Mouse (Mus musculus) left cerebral cortex, postnatal 14 days (tissue): ENCODE data around the gene Tmem80. TPM values are rescaled to one million over a fixed set of nuclear protein-coding genes. Genes with fewer than 3 reads are reported as not detected.
A peak's percentile ranks its signal among the peaks of the same experiment; 100 is the strongest.

Experiments used
- DNase-seq, 2 experiments: peaks; one replicate each; pipeline ENCODE4 v3.0.0; 2021 to 2022; ENCODE audit warnings: low spot score in 2 of 2, mixed read lengths in 1 of 2
- intact Hi-C: fragments of 180-260 bp; cut with DNase I; formaldehyde crosslinking; loops from one replicate; pipeline ENCODE4 v1.15.1; 2025
- total RNA-seq, 2 experiments: library from RNA; stranded (reverse); gene quantifications; 2 replicates each; pipeline ENCODE4 v1.2.3; 2021

Gene Tmem80
- total RNA-seq, 2 experiments from 2014 or later: 23.6 to 30.6 TPM

DNA sequence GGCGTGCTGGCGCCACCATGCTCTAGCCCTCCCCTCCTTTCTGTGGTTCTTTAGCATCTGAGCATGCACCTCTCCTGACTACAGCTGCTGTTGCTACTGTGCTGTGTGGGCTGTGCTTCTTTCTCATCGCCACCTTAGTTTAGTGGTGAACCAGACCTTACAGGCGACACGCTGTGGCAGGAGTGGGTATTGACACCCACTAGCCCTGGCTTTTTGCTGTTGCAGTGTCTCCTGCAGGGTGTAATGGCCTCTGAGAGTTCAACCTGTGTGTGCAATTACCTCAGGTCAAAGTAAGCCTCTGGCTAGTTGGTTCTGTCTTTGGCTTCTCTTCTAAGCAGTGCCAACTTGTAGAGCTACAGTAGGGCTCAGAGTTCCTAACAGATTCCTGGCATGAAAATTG, 11.6 kb upstream of the Tmem80 start:
- intact Hi-C loops: loop anchor here (10.0 kb wide), 1 partner anchor 61 kb away; no protein-coding TSS in a partner anchor
- peak; percentile 34 to 50 for DNase-seq

GRCm38 (mm10) chr7:141317619-141318132, 9.9 kb upstream of the Tmem80 start:
- no peak for DNase-seq
- intact Hi-C loops: loop anchor here (10.0 kb wide), 1 partner anchor 63 kb away; no protein-coding TSS in a partner anchor

DNA sequence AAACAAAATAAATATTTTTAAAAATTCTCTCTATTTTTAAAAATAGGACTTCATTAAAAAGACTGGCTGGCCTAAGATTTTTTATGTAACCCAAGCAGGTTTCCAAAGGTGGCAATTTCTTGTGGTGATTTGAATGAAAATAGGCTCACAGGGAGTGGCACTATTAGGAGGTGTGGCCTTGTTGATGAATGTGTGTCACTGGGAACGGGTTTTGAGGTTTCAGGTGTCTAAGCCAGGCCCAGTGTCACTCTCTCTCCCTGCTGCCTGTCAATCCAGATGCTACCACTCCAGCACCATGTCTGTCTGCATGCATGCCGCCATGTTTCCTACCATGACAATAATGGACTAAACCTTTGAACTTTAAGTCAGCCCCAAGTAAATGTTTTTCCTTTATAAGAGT, 8.1 kb upstream of the Tmem80 start:
- intact Hi-C loops: loop anchor here (10.0 kb wide), 1 partner anchor 65 kb away; no protein-coding TSS in a partner anchor
- no peak for DNase-seq

GRCm38 (mm10) chr7:141324686-141325085, 2.9 kb upstream of the Tmem80 start:
- intact Hi-C loops: loop anchor here (5.0 kb wide), 1 partner anchor 38 kb away; no protein-coding TSS in a partner anchor
- DNase-seq: no peak

DNA sequence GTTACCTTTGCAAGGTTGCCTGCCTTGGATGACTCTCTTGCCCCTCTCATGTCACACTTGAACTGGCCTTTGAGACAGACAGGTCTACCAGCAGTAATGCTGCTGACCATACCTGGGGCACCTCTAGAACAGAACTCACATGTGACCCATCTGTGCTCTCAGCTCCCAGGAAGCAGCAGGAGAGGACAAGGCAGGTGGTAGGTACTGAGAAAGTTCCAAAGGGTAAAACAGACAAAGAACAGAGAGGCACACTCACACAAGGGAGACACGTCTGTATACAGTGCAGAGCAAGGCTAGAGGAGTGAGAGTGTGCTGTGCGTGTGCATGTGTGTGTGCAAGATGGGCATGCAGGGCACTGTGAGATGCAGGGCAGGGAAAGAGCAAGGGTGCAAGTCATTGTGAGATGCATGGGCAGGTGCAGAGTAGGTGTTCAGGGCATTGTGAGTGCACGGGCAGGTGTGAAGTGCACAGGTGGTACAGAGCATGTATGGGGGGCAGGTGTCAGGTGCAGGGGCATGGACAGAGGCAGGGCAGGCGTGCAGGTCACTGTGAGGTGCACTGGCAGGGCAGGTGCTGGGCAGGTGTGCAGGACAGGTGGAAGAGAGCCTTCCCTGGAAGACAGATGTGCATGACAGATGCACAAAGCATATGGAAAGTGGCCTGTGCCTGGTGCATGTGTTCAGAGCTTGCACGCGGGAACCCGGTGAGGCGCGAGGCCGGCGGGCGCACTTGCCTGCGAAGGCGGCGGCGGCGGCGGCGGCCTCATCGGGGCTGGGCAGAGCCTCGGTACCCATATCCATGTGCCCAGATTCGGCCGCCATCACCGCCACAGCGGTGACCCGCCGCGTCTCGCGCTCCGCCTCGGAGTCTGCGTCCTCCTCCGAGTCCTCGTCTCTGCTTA, 743 bp upstream of the Tmem80 start:
- DNase-seq: peak in 1 of 2 experiments; percentile 30
- intact Hi-C loops: loop anchor here (5.0 kb wide), 1 partner anchor 36 kb away; no protein-coding TSS in a partner anchor

DNA sequence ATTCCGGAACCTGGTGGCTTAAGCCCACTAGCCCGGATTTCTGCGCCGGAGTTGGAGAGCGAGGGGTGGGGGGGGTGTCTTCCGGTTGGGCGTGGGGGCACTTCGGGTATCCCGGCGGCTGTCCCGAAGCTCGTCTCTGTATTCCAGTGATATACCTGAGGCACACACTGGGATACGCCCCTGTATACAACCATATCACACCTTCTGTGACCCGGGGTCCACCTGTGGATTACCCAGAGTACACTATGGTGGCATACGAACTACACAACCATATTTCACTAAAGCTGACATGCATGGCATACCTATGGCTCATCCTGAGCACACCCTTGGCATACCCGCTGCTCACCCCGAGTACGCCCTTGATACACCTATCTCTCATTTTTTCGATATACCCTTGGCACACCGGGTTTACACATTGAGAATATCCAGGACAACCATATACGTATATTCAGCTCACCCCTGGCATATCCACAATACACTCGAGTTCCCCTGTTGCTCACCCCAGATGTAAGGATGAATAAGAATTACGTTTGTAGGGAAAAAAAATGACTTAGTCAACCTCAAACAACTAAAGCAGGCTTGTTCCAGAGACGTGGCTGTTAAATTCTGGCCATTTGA, 943 bp downstream of the Tmem80 start:
- intact Hi-C loops: loop anchor here (5.0 kb wide), 1 partner anchor 34 kb away; no protein-coding TSS in a partner anchor
- no peak for DNase-seq

GRCm38 (mm10) chr7:141330706-141331105, 3.2 kb downstream of the Tmem80 start:
- no peak for DNase-seq

GRCm38 (mm10) chr7:141331990-141332389, 4.5 kb downstream of the Tmem80 start:
- intact Hi-C loops: no loop called here
- DNase-seq: no peak

More at GRCm38 (mm10) chr7:141330706-141331105, 3.2 kb downstream of the Tmem80 start:
- intact Hi-C loops: no loop called here

- intact Hi-C loops: no loop called here
These were observed 7.6 kb downstream of the Tmem80 start for GRCm38 (mm10) chr7:141335044-141335579.

DNA sequence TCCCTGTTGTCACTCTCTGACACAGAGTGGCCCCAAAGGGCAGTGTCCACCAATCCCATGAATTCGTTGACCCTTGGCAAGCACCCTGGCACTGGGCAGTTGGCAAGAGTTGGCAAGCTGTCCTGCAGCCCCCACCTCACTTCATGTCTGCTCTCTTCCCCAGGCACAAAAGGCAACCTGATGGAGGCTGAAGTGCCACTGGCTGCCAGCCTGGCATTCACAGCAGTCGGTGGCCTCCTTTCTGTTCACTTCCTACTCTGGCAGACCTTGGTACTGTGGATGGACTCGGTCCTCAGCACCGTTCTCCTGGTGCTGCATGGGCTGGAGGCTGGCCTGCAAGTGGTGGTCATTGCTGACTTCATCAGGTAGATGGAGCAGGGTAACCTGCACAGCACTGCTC, 8.1 kb downstream of the Tmem80 start:
- DNase-seq: peak in 1 of 2 experiments; percentile 19
- intact Hi-C loops: no loop called here

More at GRCm38 (mm10) chr7:141335044-141335579, 7.6 kb downstream of the Tmem80 start:
- DNase-seq: no peak

- intact Hi-C loops: no loop called here
- no peak for DNase-seq
These were observed 8.8 kb downstream of the Tmem80 start for GRCm38 (mm10) chr7:141336296-141336695.

- intact Hi-C loops: no loop called here
- DNase-seq: no peak
These were observed 10.3 kb downstream of the Tmem80 start for GRCm38 (mm10) chr7:141337716-141338416.

DNA sequence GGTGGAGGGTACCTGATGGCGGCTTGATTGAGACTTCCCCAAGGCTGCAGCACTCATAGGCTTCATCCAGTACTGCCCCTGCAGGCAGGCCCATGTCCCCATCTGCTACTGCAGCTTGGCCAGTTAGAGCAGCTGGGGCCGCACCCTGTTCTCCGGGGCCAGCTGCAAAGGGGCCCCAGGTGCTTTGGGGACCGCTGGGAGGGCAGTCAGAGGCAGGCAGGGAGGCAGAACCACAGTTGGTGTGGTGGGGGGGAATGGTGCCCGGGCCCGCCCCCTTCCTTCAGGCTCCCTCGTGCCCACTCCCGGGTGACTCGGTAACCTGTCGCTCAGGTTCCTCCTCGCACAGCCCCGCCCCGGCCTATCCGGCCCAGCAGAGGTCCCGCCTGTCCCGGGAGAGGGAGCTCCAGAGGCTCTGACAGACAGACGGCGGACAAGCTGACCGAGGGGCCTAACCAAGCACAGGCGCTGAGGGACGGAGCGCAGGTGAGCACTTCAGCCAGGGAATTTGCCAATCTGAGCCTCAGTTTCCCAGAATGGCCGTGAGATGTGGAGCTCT, 11.1 kb downstream of the Tmem80 start, which contains the start of gene Eps8l2:
Gene Eps8l2 (plus strand): TSS at position 305 of the 556 bp plus-strand sequence.
- intact Hi-C loops: no loop called here
- no peak for DNase-seq

GRCm38 (mm10) chr7:141339215-141339920, 11.8 kb downstream of the Tmem80 start:
- DNase-seq: no peak
- intact Hi-C loops: no loop called here

GRCm38 (mm10) chr7:141340023-141340422, 12.5 kb downstream of the Tmem80 start:
- intact Hi-C loops: no loop called here
- DNase-seq: no peak

DNA sequence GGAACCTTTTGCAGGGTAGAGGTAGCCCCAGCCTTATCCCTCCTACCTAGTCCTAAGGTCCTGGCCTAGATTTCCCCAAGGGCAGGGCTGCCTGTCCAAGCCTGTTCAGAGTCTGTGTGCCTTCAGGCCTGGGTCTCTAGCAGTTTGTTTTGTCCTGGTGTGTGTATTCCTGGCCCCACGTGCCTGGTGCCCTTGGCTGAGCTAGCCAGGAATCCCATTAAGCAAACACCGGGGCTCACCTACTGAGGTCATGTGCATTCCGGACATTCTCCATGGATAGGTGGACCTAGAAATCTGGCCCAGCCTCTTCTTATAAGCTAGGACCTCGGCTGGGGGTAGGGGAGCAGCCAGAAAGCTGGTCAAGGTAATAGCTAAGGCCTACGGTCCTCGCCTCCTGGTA, 12.9 kb downstream of the Tmem80 start:
- no peak for DNase-seq
- intact Hi-C loops: no loop called here

GRCm38 (mm10) chr7:141341689-141342226, 14.2 kb downstream of the Tmem80 start:
- DNase-seq: no peak
- intact Hi-C loops: no loop called here

DNA sequence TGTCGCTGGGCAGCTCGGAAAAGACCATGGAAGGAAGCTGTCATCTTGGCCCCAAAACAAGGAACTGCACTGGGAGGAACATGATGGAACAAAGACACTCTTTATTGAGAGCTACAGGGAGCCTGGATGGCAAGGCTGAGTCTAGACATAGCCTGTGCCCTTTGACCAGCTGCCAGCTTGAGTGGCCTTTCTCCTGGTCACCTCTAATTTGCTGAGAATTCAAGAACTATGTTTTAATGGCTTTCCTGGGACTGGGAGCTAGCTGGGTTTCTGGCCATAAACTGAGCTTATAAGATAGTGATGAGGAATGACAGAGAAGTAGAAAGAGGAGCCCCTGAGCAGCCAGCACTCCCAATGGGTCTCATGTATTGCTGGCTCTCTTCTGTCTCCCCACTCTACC, 15.7 kb downstream of the Tmem80 start:
- intact Hi-C loops: no loop called here

More for the DNA sequence above, 15.7 kb downstream of the Tmem80 start:
- no peak for DNase-seq
